Mouse (Mus musculus): ENCODE measurements around the gene B4gat1.

- TF ChIP-seq CTCF (IDR thresholded peaks at IDR 0.05; ENCODE audit: borderline replicate concordance, control insufficient read depth, extremely low read depth, insufficient read depth, low read length, poor library complexity), result no peak
- TF ChIP-seq POLR2A (IDR thresholded peaks at IDR 0.05; ENCODE audit: control insufficient read depth, extremely low read depth, insufficient read depth, low read length, poor library complexity), result no peak
Measured at GRCm38 (mm10) chr19:4999445-5000140, 39.0 kb upstream of the B4gat1 start.

Data from thymus, adult 2 months (tissue).